Mouse (Mus musculus): ENCODE results near the gene Gm45021. TPM values are rescaled to one million over a fixed set of nuclear protein-coding genes. Genes with fewer than 3 reads are reported as not detected.

The Gm45021 gene
- polyA plus RNA-seq, 1 experiment = 1.1 TPM

- Histone ChIP-seq H3K4me3 (ENCODE audit: insufficient read depth, low read length) (no peak overlapping the region), H3K27ac (ENCODE audit: insufficient read depth, low read length) (no peak overlapping the region), H3K4me1 (ENCODE audit: control insufficient read depth, insufficient read depth, low read length) (no peaks in the 10 kb centered on the region; the same call in 1 of the 2 replicates)
- TF ChIP-seq POLR2A (IDR thresholded peaks at IDR 0.05; ENCODE audit: extremely low read depth, insufficient read depth, low read length) (no peak), CTCF (IDR thresholded peaks at IDR 0.05; ENCODE audit: extremely low read depth, insufficient read depth, low read length) (no peak)
These were observed 49.1 kb downstream of the Gm45021 start for GRCm38 (mm10) chr6:48638553-48638952.

GRCm38 (mm10) chr6:48641391-48641790 is 52.0 kb downstream of the Gm45021 start:
- H3K27ac ChIP-seq (ENCODE audit: insufficient read depth, low read length) = no peak overlapping the region
- no peak overlapping the region for H3K4me3 ChIP-seq (ENCODE audit: insufficient read depth, low read length)
- no peak for TF ChIP-seq CTCF (IDR thresholded peaks at IDR 0.05; ENCODE audit: extremely low read depth, insufficient read depth, low read length)
- no peaks in the 10 kb centered on the region; the same call in 1 of the 2 replicates for H3K4me1 ChIP-seq (ENCODE audit: control insufficient read depth, insufficient read depth, low read length)

- TF ChIP-seq POLR2A (IDR thresholded peaks at IDR 0.05; ENCODE audit: extremely low read depth, insufficient read depth, low read length) = no peak
- peak; percentile 59; the same call in 1 of the 2 replicates for TF ChIP-seq CTCF (IDR thresholded peaks at IDR 0.05; ENCODE audit: extremely low read depth, insufficient read depth, low read length)
- H3K27ac ChIP-seq (ENCODE audit: insufficient read depth, low read length) = no peak overlapping the region
- H3K4me3 ChIP-seq (ENCODE audit: insufficient read depth, low read length) = no peak overlapping the region
- H3K4me1 ChIP-seq (ENCODE audit: control insufficient read depth, insufficient read depth, low read length) = no peaks in the 10 kb centered on the region; the same call in 1 of the 2 replicates
These were observed 53.4 kb downstream of the Gm45021 start for GRCm38 (mm10) chr6:48642764-48643292.

GRCm38 (mm10) chr6:48645660-48646308 is 56.4 kb downstream of the Gm45021 start:
- H3K4me3 ChIP-seq (ENCODE audit: insufficient read depth, low read length) = no peak overlapping the region
- peak; percentile 86 for TF ChIP-seq CTCF (IDR thresholded peaks at IDR 0.05; ENCODE audit: extremely low read depth, insufficient read depth, low read length)
- no peak for TF ChIP-seq POLR2A (IDR thresholded peaks at IDR 0.05; ENCODE audit: extremely low read depth, insufficient read depth, low read length)
- H3K27ac ChIP-seq (ENCODE audit: insufficient read depth, low read length) = no peak overlapping the region
- H3K4me1 ChIP-seq (ENCODE audit: control insufficient read depth, insufficient read depth, low read length) = no peaks in the 10 kb centered on the region

DNA sequence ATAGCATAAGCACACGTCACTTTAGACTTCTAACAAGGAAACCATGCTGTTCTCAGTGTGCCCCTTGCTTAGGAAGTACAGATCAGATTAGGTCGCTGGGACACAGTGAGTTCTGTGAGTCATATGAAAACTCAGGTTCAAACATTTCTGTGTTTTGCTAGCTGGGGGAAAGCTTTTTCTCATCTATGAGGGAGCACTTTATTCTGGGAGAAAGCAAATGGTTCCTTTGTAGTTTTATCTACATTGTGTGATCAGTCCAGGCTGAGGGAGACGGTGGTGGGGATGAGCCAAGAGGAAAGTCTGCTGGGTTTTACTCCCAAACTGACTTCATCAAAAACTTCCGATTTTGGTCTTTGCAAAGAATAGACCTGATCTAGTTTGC is 56.9 kb downstream of the Gm45021 start:
- Histone ChIP-seq H3K4me3 (ENCODE audit: insufficient read depth, low read length) (no peak overlapping the region), H3K4me1 (ENCODE audit: control insufficient read depth, insufficient read depth, low read length) (no peaks in the 10 kb centered on the region), H3K27ac (ENCODE audit: insufficient read depth, low read length) (no peak overlapping the region)
- no peak for TF ChIP-seq CTCF (IDR thresholded peaks at IDR 0.05; ENCODE audit: extremely low read depth, insufficient read depth, low read length)
- TF ChIP-seq POLR2A (IDR thresholded peaks at IDR 0.05; ENCODE audit: extremely low read depth, insufficient read depth, low read length) = no peak

DNA sequence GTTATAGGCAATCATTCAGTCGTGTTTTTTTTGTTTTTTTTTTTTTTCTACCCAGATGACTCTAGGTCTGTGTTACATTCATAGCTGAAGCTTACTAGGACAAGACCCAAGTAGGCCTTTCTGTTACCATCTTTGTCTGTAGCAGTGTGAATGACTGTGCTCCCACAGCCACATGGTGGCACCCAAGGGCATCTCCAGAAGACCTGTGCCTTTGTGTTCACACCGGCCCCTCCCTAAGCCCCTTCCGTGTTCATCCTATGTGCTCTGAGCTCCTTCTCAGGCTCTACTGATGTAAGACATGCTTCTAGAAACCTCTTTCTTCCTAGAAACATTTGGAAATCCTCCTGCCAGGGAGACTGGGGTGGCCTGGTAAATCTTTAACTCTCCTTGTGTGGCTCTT is 57.6 kb downstream of the Gm45021 start, which contains the start of gene Gimap8:
Gene Gimap8, plus strand, starts transcription at position 240 of the 400 bp plus-strand sequence.
- Histone ChIP-seq H3K4me3 (ENCODE audit: insufficient read depth, low read length) (no peak within 1 kb of the TSS), H3K27ac (ENCODE audit: insufficient read depth, low read length) (no peak within 1 kb of the TSS), H3K4me1 (ENCODE audit: control insufficient read depth, insufficient read depth, low read length) (no peaks in the 10 kb centered on the region)
- TF ChIP-seq CTCF (IDR thresholded peaks at IDR 0.05; ENCODE audit: extremely low read depth, insufficient read depth, low read length) = peak; percentile 37; the same call in 1 of the 2 replicates
- TF ChIP-seq POLR2A (IDR thresholded peaks at IDR 0.05; ENCODE audit: extremely low read depth, insufficient read depth, low read length) = no peak

- Histone ChIP-seq H3K4me3 (ENCODE audit: insufficient read depth, low read length) (no peak overlapping the region), H3K4me1 (ENCODE audit: control insufficient read depth, insufficient read depth, low read length) (no peaks in the 10 kb centered on the region), H3K27ac (ENCODE audit: insufficient read depth, low read length) (no peak overlapping the region)
- TF ChIP-seq CTCF (IDR thresholded peaks at IDR 0.05; ENCODE audit: extremely low read depth, insufficient read depth, low read length) = no peak
- TF ChIP-seq POLR2A (IDR thresholded peaks at IDR 0.05; ENCODE audit: extremely low read depth, insufficient read depth, low read length) = no peak
These were observed 58.2 kb downstream of the Gm45021 start for GRCm38 (mm10) chr6:48647611-48648010.

GRCm38 (mm10) chr6:48648779-48649178 is 59.4 kb downstream of the Gm45021 start:
- Histone ChIP-seq H3K4me3 (ENCODE audit: insufficient read depth, low read length) (no peak overlapping the region), H3K4me1 (ENCODE audit: control insufficient read depth, insufficient read depth, low read length) (no peaks in the 10 kb centered on the region), H3K27ac (ENCODE audit: insufficient read depth, low read length) (no peak overlapping the region)
- TF ChIP-seq POLR2A (IDR thresholded peaks at IDR 0.05; ENCODE audit: extremely low read depth, insufficient read depth, low read length) = no peak

DNA sequence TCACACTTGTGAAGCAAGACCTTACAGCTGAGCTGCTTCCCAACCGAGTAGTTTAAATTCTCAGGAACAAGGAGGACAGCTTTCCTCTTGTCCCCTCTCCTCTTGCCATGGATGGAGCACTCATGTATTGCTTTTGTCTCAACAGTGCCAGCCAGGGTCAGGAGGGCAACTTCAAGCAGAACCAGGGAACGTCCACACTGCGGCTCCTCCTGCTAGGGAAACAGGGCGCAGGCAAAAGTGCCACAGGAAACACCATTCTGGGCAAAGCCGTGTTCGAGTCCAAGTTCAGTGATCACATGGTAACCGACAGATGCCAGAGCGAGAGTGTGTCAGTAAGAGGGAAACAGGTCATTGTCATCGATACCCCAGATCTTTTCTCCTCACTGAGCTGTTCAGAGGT is 60.6 kb downstream of the Gm45021 start:
- no peak overlapping the region for H3K27ac ChIP-seq (ENCODE audit: insufficient read depth, low read length)
- H3K4me3 ChIP-seq (ENCODE audit: insufficient read depth, low read length) = no peak overlapping the region
- no peak for TF ChIP-seq CTCF (IDR thresholded peaks at IDR 0.05; ENCODE audit: extremely low read depth, insufficient read depth, low read length)
- TF ChIP-seq POLR2A (IDR thresholded peaks at IDR 0.05; ENCODE audit: extremely low read depth, insufficient read depth, low read length) = no peak
- no peaks in the 10 kb centered on the region for H3K4me1 ChIP-seq (ENCODE audit: control insufficient read depth, insufficient read depth, low read length)

GRCm38 (mm10) chr6:48658721-48659120 is 69.3 kb downstream of the Gm45021 start:
- no peak overlapping the region for H3K4me3 ChIP-seq (ENCODE audit: insufficient read depth, low read length)
- no peaks in the 10 kb centered on the region for H3K4me1 ChIP-seq (ENCODE audit: control insufficient read depth, insufficient read depth, low read length)
- no peak overlapping the region for H3K27ac ChIP-seq (ENCODE audit: insufficient read depth, low read length)
- TF ChIP-seq POLR2A (IDR thresholded peaks at IDR 0.05; ENCODE audit: extremely low read depth, insufficient read depth, low read length) (no peak), CTCF (IDR thresholded peaks at IDR 0.05; ENCODE audit: extremely low read depth, insufficient read depth, low read length) (no peak)

Other genes with a start within 250 kb of the Gm45021 start
- 44.5 and 44.9 TPM in 2 replicates for gene Krba1, start 194.0 kb upstream of the Gm45021 start, polyA plus RNA-seq (2012; rRNA removed)
- 25.4 and 26.9 TPM in 2 replicates for gene Zfp467, start 143.8 kb upstream of the Gm45021 start, polyA plus RNA-seq (2012; rRNA removed)
- 3.2 and 4.1 TPM in 2 replicates for gene Sspo, start 141.4 kb upstream of the Gm45021 start, polyA plus RNA-seq (2012; rRNA removed)
- gene Atp6v0e2, start 52.0 kb upstream of the Gm45021 start, polyA plus RNA-seq (2012; rRNA removed) = 508 and 534 TPM in 2 replicates
- 22.7 and 25.2 TPM in 2 replicates for gene Lrrc61, start 34.8 kb upstream of the Gm45021 start, polyA plus RNA-seq (2012; rRNA removed)
- 17.2 and 23.2 TPM in 2 replicates for gene Rarres2, start 16.8 kb upstream of the Gm45021 start, polyA plus RNA-seq (2012; rRNA removed)
- 81.8 and 96.1 TPM in 2 replicates for gene Repin1, start 4.3 kb downstream of the Gm45021 start, polyA plus RNA-seq (2012; rRNA removed)
- 0.56 TPM in 1 of 2 replicates, not detected in the other for gene Gm44965, start 4.3 kb downstream of the Gm45021 start, polyA plus RNA-seq (2012; rRNA removed)
- gene Zfp775, start 12.5 kb downstream of the Gm45021 start, polyA plus RNA-seq (2012; rRNA removed) = 6.8 and 6.9 TPM in 2 replicates
- 28.3 and 28.4 TPM in 2 replicates for gene AI854703, start 37.2 kb downstream of the Gm45021 start, polyA plus RNA-seq (2012; rRNA removed)
- gene Gimap8, start 57.6 kb downstream of the Gm45021 start, polyA plus RNA-seq (2012; rRNA removed) = 1.2 and 1.9 TPM in 2 replicates
- gene Gimap9, start 86.5 kb downstream of the Gm45021 start, polyA plus RNA-seq (2012; rRNA removed) = 0.65 and 0.66 TPM in 2 replicates
- gene Gimap4, start 94.9 kb downstream of the Gm45021 start, polyA plus RNA-seq (2012; rRNA removed) = 0.31 and 0.51 TPM in 2 replicates
- 3.6 and 5.1 TPM in 2 replicates for gene Gimap6, start 118.6 kb downstream of the Gm45021 start, polyA plus RNA-seq (2012; rRNA removed)
- gene Gm28053, start 129.0 kb downstream of the Gm45021 start, polyA plus RNA-seq (2012; rRNA removed) = 1.0 TPM in 2 replicates
- gene Gimap7, start 129.0 kb downstream of the Gm45021 start, polyA plus RNA-seq (2012; rRNA removed) = not detected in 2 replicates
- gene Gimap1, start 149.4 kb downstream of the Gm45021 start, polyA plus RNA-seq (2012; rRNA removed) = 1.5 and 1.7 TPM in 2 replicates
- 0.75 and 0.78 TPM in 2 replicates for gene Gimap5, start 156.6 kb downstream of the Gm45021 start, polyA plus RNA-seq (2012; rRNA removed)
- 0.15 and 0.38 TPM in 2 replicates for gene Gimap3, start 181.2 kb downstream of the Gm45021 start, polyA plus RNA-seq (2012; rRNA removed)